Mouse (Mus musculus) CH12F3 (cell line): ENCODE results near the gene Cdc27.

Experiments used
- in situ Hi-C: fragments of 300-500 bp; cut with MboI; formaldehyde crosslinking; loops from 2 replicates; pipeline ENCODE4 v1.14.3; 2020; ENCODE audit warnings: low sequenced_read_pairs

The Cdc27 gene

DNA sequence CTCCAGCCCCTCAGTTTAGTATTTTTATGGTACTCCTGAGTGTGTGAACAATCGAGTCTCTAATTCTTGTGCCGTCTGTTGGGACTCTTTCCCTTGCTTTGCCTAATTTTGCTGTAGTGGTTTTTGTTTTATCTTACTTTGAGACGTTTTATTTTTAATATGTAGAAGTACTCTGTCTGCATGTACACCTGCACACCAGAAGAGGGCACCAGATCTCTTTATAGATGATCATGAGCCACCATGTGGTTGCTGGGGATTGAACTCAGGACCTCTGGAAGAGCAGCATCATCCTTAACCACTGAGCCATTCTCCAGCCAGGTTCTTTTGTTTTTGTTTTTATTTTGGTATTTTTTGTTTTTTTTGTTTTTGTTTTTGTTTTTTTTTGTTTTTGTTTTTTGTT lies 62.1 kb downstream of the Cdc27 start:
- in situ Hi-C loops, result no loop called here

DNA sequence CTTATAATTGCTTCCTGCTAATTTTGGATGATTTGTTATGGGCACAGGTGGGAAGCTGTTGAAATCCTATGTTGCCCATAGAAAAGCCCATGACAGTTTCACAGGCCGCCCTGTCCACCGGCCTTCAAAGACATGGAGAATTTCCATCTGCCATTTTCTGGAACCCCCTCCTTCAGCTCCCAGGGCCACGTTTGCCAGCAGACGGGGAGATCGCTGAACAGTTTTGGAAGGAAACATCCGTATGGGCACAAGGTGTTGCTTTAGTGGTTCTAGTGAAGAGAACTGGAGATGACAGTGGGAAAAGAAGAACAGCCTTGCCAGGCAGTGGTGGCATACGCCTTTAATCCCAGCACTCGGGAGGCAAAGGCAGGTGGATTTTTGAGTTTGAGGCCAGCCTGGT lies 68.4 kb downstream of the Cdc27 start:
- in situ Hi-C loops, result no loop called here

DNA sequence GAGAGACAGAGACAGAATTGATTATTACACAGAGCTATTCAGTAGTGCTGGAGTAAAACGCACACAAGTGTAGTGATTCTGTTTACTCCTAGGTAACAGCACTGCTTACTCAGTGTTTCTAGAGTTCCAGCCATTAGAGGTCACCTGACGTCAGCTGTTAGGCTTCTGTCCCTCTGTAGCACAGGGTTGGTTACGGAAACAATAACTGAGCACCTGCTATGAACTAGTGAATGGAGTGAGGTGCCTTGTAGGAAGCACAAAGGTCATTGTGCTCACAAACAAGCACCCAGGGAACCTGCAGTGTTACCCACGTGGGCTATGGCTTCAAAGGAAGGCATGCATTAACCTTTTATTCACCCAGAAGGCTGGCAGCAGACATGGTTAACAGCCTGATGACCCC lies 70.9 kb downstream of the Cdc27 start:
- in situ Hi-C loops, result no loop called here

DNA sequence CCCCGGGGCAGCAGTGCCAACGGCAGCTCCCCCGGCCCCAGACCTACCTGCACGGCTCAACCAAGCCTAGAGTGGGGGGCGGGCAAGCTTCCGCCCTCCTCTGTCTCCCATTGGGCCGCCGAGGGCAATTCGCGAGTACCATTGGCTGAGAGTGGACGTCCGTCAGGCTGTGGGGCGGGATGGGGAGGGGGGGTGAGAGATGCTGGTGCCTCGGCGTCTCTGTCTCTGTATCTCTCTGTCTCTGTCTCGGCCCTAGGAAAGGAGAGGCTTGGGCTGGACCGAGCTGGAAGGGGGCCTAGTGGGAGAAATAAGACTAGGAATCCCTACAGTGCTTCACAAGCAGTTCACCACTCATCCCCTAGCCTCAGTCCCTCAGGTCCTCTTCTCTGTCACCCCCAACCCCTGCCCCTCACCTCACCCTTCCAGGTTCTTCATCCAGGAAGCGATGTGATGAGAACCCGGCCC lies 81.0 kb downstream of the Cdc27 start:
- in situ Hi-C loops, result no loop called here

DNA sequence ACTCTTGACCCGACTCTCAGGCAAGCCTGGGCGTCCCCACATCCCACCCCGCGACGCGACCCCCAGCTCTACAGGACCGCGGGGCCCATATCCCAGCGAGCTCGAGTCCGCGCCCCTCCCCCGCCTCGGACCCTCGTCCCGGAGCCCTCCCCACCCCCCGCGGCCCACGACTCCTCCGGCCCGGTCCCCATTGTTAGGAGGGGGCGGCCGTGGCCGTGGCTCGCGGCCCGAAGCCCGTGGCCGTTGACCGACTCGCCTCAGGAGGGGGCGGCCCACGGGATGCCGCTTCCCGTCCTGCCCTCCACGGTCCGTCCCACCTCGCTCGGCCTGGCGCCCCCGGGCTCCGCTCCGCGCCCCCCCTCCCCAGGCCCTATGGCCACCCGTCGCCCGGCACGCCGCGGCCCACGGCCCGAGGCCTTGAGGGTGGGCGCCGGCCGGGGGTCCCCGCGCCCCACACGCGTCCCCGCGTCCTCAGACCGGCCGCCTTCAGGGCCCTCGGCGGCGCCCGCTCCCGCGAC lies 81.6 kb downstream of the Cdc27 start, which contains the start of gene Kansl1:
TSS of gene Kansl1 (minus strand) at position 111 of the 518 bp plus-strand sequence.
- in situ Hi-C loops, result no loop called here

DNA sequence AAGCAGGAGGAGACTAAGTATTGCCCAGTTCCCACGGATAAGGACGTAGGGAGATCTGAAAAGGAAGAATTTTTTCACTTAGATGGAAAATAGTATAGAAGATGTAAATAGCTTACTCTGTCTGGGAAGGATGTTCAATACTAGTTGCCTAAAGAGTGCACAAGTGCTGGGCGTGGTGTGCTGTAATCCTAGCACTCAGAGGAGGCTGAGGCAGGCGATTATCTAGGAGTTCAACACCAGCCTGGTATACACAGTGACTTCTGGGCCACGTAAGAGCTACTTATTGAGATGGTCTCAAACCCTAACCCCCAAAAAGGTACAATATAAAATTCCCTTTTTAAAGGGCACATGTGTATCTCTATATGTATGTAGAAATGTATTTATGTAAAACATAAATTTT lies 82.7 kb downstream of the Cdc27 start:
- in situ Hi-C loops, result no loop called here

DNA sequence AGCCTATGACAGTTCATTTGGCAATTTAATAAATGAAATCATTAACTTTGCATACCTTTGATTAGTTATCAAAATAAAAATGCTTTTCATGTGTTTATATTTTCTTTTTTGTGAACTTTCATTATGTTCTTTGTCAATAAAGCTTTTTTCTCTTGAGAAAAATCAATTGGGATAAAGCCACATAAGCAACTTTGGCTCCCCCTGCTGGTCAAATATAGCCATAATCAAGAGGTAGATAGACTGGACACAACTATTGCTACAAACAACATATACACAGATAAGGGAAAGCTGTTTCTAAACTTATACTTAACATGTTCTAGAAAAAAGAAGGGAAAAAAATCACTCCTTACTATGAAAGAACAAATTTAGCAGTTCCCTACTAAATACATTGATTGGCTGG lies 88.9 kb downstream of the Cdc27 start:
- in situ Hi-C loops, result no loop called here

DNA sequence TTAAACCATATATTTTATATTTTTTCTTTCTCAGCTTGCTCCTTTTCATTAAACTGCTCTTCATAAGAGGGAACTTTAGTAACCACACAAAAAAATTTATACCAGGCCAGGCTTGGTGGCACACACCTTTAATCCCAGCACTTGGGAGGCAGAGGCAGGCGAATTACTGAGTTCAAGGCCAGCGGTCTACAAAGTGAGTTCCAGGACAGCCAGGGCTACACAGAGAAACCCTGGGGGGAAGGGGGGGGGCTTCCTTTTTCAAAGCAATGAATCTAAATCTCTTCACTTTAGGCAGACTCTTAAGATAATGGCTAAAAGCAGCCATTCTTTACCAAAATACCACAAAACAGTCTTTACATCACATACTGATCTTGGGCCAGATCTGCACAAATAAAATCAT lies 90.7 kb downstream of the Cdc27 start:
- in situ Hi-C loops, result loop anchor here (10.0 kb wide), 1 partner anchor 135 kb away; no protein-coding TSS in a partner anchor

DNA sequence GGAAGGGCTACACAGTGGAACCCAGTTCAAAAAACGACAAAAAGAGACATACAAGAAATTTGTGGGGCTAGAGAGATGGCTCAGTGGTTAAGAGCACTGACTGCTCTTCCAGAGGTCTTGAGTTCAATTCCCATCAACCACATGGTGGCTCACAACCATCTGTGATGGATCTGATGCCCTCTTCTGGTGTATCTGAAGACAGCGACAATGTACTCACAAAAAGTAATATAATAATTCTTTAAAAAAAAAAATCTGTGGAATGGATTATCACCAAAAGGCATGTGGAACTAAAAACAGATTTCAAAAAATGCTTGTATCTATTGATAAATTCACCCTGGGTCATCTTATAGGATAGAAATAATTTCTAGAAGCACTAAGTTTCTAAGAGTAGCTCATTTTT lies 91.9 kb downstream of the Cdc27 start:
- in situ Hi-C loops, result loop anchor here (10.0 kb wide), 1 partner anchor 134 kb away; no protein-coding TSS in a partner anchor
